Mouse (Mus musculus) ES-Bruce4 (cell line): ENCODE results near the gene Kcnip2.

Experiments
- CTCF ChIP-seq: IDR thresholded peaks from one replicate; pipeline ENCODE4 v1.8.1; 2011; ENCODE audit warnings: low read depth, low read length
- POLR2A ChIP-seq: IDR thresholded peaks from one replicate; pipeline ENCODE4 v1.8.1; 2011; ENCODE audit warnings: low read length; ENCODE audit not compliant: insufficient read depth

DNA sequence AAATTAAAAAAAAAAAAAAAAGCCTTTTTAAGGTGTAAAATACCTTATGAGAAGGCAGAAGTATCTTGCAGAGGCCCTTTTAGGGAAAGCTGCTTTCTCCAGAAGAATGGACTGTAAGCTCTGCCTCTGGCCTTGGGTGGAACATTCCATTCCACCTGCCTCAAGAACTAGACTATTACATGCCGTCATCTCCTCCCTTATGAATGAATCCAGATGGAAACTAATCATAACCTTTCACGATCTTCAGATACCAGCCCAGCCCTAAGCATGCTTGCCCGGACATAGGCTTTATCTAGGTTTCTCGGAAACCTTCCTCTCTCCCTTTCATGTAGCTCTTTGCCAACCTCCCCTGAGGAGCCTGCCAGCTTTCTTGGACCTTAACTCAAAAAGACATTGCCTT, 27.5 kb downstream of the Kcnip2 start:
- TF ChIP-seq POLR2A (no peak), CTCF (no peak)
